Mouse (Mus musculus) adrenal gland, postnatal 4 days (tissue): ENCODE measurements around the gene Rbpjl. TPM values are rescaled to one million over a fixed set of nuclear protein-coding genes. Genes with fewer than 3 reads are reported as not detected.

Source experiments
- DNase-seq, 2 experiments: peaks; one replicate each; pipeline ENCODE4 v3.0.0; 2021 to 2022; ENCODE audit warnings: low spot score in 2 of 2, mixed read lengths in 2 of 2
- long read RNA-seq, 2 experiments: library from polyadenylated mRNA; stranded (forward); transcript quantifications; one replicate each; pipeline ENCODE4 v2.0.0; 2021
- total RNA-seq, 2 experiments: library from RNA; stranded (reverse); gene quantifications; 2 replicates each; pipeline ENCODE4 v1.2.3; 2021

Rbpjl gene
- total RNA-seq: 10 to 100 TPM in 1 of 2 experiments, under 1 TPM in 1; 0.14 to 14.6 TPM
- long read RNA-seq, experiment 1: 0 reads
- long read RNA-seq, experiment 2, partial matches to known transcripts: 4 of 11 reads
- long read RNA-seq, experiment 2, other reads (novel, unspliced or antisense): 4 of 11 reads

GRCm38 (mm10) chr2:164402906-164403305 lies at the start of gene Rbpjl:
TSS of gene Rbpjl (plus strand) at chr2:164403141.
- peak; percentile 54 to 63 for DNase-seq

DNA sequence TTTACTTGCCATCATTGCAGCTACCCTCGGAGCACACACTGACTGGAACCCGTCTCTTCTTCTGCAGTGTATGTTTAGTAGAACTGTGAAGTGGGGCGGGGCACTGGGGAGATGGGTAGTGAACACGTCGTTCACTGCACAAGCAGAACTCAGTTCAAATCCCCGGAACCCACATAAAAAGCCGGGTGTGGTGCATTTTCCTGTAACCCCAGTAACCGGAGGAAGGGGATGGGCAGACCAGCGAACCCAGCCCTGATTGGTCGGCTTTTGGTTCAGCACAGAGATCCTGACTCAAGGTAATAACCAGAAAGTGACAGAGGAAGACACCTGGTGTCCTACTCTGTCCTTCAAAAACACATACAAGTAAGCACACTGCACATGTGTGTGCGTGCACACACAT lies 49.6 kb upstream of the Rbpjl start:
- no peak for DNase-seq

- DNase-seq: no peak
Measured at GRCm38 (mm10) chr2:164356177-164356967, 46.6 kb upstream of the Rbpjl start.

DNA sequence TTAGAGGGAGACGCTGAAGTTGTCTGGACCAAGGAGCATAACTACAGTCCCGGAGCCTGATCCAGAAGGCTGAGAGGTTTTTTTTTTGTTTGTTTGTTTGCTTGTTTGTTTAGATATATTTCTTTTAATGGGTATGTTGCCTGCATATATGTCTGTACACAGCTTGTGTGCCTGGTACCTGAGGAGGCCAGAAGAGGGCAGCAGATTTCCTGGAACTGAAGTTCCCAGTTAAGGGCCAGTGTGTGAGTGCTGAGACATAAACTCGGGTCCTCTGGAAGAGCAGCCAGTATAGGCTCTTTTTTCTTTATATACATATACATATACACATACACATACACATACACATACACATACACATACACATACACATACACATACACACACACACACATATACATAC lies 44.6 kb upstream of the Rbpjl start:
- no peak for DNase-seq

- DNase-seq: no peak
Measured at GRCm38 (mm10) chr2:164359031-164359430, 43.9 kb upstream of the Rbpjl start.

DNA sequence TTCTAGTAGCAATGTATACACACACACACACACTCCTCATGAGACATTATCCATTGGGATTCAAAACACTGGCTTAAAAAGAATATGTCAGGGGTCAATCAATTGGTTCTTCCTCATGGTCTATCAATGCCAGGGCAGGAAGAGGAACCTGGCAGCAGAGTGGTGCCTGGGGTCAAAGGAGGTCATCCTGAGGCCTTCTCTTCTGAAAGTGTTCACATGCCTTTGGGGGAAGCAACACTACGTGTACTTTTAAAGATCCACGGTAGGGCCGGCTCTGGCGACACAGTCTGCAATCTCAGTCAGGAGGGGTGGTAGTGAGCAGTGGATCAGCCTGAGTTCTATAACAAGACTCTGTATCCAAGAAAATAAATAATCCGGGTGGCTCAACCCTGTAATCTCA lies 43.3 kb upstream of the Rbpjl start:
- DNase-seq: no peak

DNA sequence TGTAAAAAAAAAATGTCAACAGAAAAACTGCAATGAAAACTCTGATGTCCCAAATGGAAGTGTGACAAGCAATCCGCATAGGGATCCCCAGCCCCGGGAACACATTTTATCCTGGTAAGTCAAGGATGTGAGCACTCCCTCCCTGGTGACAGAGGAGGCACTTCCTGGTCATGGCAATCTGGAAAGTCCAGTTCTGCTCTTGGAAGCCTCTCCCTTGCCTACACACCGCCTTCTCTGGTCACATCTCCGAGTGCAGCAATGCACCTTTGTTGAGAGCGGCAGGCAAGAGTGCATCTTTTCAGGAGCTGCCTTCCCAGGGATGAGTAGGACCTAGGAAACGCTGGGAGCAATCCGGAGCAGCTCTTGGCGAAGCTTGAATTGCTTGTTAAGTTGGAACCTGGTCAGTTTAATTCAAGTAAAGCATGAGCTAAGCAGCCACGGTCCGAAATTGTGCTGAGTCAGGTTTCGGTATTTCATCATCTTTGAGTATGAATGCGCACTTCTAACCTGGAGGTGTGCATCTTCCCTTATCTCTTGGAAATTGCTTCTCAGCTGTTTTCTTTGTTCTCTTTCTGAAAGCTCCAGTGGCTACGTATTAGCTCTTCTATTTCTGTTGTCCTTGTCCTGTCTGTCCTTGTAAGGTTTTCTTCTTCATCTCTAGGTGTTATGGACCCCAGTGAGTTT lies 41.8 kb upstream of the Rbpjl start:
- DNase-seq: no peak

GRCm38 (mm10) chr2:164366947-164367346 lies 36.0 kb upstream of the Rbpjl start:
- DNase-seq: no peak

- DNase-seq: no peak
Measured at GRCm38 (mm10) chr2:164368620-164369105, 34.3 kb upstream of the Rbpjl start.

GRCm38 (mm10) chr2:164371371-164371770 lies 31.6 kb upstream of the Rbpjl start:
- DNase-seq: no peak

DNA sequence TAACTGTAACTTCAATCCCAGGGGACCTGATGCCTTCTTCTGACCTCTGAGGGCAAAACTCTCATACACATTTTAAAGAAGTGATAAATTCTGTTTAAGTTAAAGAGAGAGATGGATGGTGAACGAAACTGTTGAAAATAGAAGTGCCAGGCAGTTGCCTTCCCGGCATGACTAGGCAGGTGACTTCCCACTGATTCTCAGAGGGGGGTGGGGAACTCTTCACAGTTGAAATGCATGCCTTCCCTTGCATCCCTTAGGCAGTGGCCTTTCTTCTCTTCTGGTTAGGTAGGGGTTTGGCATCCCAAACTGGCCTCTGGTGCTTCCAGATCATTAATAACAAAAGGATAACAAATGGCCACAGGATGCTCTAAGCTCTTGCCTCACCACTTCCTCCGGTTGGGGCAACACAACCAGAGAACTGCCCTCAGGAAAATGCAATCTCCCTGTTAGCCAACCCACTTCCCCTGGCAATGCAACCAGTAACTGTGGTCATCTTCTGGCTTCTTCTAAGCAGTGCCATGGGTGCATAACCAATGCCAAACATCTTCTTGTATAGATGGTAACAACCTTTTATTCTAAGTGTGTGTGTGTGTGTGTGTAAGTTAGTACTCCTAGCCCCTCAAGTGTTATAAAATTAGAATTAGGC lies 30.4 kb upstream of the Rbpjl start:
- no peak for DNase-seq

DNA sequence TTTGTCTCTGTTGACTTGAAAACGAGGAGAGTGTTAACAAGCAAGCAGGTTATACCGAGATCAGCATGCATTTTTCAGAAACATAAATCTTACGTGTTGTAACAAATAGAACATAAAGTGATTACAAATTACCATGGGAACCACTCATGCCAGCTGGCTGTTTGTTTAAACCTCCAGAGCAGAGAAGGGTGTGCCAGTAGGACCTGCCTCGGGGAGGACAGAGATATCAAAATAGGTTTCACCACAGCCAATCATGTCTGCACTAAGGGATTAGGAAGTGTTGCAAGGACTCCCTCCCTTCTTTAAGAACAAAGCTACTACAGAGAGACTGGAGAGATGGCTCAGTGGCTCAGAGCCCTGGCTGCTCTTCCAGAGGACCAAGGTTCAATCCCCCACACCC lies 29.8 kb upstream of the Rbpjl start:
- no peak for DNase-seq

GRCm38 (mm10) chr2:164377478-164378426 lies 25.2 kb upstream of the Rbpjl start:
- DNase-seq: no peak

- DNase-seq: no peak
Measured at GRCm38 (mm10) chr2:164381726-164382125, 21.2 kb upstream of the Rbpjl start.

- no peak for DNase-seq
Measured at GRCm38 (mm10) chr2:164382971-164383370, 20.0 kb upstream of the Rbpjl start.

DNA sequence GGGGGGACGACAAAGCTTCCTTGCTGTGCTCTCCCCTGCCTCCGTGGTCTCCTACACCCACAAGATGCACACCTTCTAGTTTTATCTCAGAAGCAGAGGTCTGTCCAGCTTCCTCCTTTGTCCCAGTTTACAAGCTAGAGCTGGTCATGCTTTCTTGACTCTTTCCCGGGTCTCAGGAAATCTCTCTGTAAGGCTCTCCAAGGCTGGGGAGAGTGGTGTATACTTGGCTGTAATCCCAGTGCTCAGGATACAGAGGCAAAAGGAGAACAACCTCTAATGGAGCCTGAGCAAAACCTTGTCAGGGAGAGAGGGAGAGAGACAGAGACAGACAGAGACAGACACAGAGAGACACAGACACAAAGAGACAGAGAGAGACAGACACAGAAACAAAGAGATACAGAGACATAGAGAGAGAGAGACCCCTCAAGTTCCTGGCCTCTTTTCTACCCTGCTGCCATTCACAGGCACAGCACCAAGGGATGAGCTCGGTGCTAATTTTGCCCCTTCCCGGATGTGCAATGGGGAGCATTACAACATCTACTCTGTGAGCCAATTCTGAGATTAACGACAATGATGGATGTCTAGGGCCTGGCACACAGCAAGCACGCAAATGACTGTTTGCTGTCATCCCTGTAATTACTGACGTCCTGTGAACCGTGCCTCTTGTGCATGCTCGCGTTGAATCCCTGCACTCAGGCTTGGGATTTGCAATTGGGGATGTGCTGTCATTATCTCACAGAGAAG lies 19.1 kb upstream of the Rbpjl start:
- no peak for DNase-seq

- DNase-seq: no peak
Measured at GRCm38 (mm10) chr2:164385927-164386763, 16.8 kb upstream of the Rbpjl start.

DNA sequence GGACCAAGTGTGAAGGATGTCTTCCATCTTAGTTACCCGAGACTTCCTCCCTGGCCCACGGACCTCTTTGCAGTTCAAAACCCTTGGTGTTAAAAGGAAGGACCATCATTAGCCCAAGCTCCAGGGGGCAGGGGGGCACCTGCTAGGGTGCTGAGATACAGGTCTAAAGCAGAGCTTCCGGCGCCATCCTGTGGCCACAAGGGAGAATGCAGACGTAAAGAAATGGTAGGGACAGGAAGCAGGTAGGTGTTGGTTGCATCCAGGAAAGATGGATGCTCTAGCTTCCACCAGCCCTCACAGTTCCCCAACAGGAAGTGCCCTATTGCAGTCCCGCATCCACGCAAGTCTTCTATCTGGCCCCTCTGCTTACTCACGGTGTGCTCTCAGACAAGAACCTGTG lies 16.0 kb upstream of the Rbpjl start:
- no peak for DNase-seq

GRCm38 (mm10) chr2:164389020-164389419 lies 13.9 kb upstream of the Rbpjl start, which contains the start of gene Slpi:
TSS of gene Slpi (minus strand) at chr2:164389095.
- no peak for DNase-seq
